Mouse (Mus musculus): ENCODE measurements at regions not wholly inside any gene's neighbourhood (a gene's known extent, or its start where the extent isn't known, plus 50 kb on each side); places are given as distances from the start of the nearest gene placed in this dataset.

DNA sequence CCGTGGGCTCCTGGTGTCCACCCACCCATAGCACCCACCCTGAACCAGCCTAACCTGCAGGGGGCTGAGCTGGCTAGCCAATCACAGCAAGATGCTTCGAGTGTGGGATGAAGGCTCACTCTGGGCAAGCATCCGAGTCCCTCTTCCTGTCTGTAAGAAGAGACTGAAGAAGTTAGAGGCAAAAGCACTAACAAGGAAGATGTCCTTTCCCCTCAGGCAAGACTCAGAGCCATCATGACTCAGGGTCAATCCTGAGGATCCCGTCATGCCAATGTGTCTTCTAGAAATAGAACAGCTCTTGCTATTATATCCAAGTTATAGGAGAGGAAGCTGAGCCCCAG is 163.6 kb downstream of the Trim29 start:
- TF ChIP-seq CTCF (IDR thresholded peaks at IDR 0.05; ENCODE audit: low read depth, low read length) = no peak
- TF ChIP-seq POLR2A (IDR thresholded peaks at IDR 0.05; ENCODE audit: extremely low read depth, insufficient read depth, low read length) = no peak
